Mouse (Mus musculus) heart, embryonic 13.5 days (tissue): ENCODE data around the gene Kynu. TPM values are rescaled to one million over a fixed set of nuclear protein-coding genes. Genes with fewer than 3 reads are reported as not detected.

Experiments
- ATAC-seq: fragments of 200-750 bp; cut with Nextera tagmentation; 2 replicates; pipeline ENCODE4 v1.8.0; 2017; ENCODE audit warnings: moderate TSS enrichment; ENCODE audit not compliant: insufficient number of reproducible peaks, low FRiP score, low TSS enrichment; ENCODE audit errors: extremely low read depth
- H3K27ac ChIP-seq: fragments of 300-500 bp; sonication (generic); replicated peaks from 2 replicates; pipeline ENCODE4 v1.5.1; 2015; ENCODE audit warnings: moderate library complexity, mild to moderate bottlenecking, inconsistent platforms
- H3K27me3 ChIP-seq: fragments of 300-500 bp; sonication (generic); replicated peaks from 2 replicates; pipeline ENCODE4 v1.6.1; 2015; ENCODE audit warnings: mild to moderate bottlenecking, inconsistent platforms
- H3K36me3 ChIP-seq: fragments of 300-500 bp; sonication (generic); 2 replicates; pipeline ENCODE4 v1.6.1; 2015; ENCODE audit warnings: mild to moderate bottlenecking, inconsistent platforms
- H3K4me1 ChIP-seq: fragments of 300-500 bp; sonication (generic); 2 replicates; pipeline ENCODE4 v1.6.1; 2015; ENCODE audit warnings: inconsistent platforms
- H3K4me2 ChIP-seq: fragments of 300-500 bp; sonication (generic); 2 replicates; pipeline ENCODE4 v1.6.1; 2015; ENCODE audit warnings: inconsistent platforms, mild to moderate bottlenecking, moderate library complexity
- H3K4me3 ChIP-seq: fragments of 300-500 bp; sonication (generic); 2 replicates; pipeline ENCODE4 v1.5.1; 2015; ENCODE audit warnings: moderate library complexity, mild to moderate bottlenecking, inconsistent platforms
- H3K9ac ChIP-seq: fragments of 300-500 bp; sonication (generic); 2 replicates; pipeline ENCODE4 v1.6.1; 2015; ENCODE audit warnings: inconsistent platforms, mild to moderate bottlenecking, moderate library complexity
- H3K9me3 ChIP-seq: fragments of 300-500 bp; sonication (generic); 2 replicates; pipeline ENCODE4 v1.6.1; 2016; ENCODE audit warnings: inconsistent platforms
- WGBS: fragments of 180-500 bp; shearing (Covaris S2); methylation state at CpG from one replicate; pipeline ENCODE4 v1.1.7; 2015; ENCODE audit warnings: mixed read lengths; 5-methylcytosine and 5-hydroxymethylcytosine counted together
- polyA plus RNA-seq: library from polyadenylated mRNA; unstranded; fragments of >200 nt; fragmentation: Nextera tagmentation; extraction: Ambion mirVana; gene quantifications from 2 replicates; pipeline ENCODE4 v1.2.1, GENCODE M21; 2015

Kynu gene
- polyA plus RNA-seq, 1 experiment from 2014 or later: 0.15 TPM

DNA sequence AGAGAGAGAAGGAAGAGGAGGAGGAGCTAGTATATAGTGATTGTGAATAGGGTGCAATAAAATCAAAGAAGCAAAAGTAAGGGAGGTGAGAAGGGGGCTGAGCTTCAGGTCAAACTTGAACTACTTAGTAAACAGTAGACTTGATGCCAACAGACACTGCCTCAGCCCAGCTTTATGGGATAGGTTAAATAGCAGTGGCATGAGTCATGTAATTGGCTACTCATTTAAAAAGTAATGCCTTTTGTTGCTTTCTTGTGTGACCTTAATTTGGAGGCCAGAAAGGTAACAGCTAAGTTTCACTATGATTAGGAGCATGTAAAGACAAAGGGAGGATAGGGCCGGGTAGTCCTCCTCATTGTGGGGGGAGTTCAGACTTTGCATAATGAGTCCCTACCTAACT is 13.3 kb downstream of the Kynu start:
- no peaks in the 10 kb centered on the region for H3K36me3 ChIP-seq
- H3K27ac ChIP-seq: no peak overlapping the region
- no peak overlapping the region for H3K4me2 ChIP-seq
- no peak overlapping the region for H3K9ac ChIP-seq
- no peak overlapping the region for H3K4me3 ChIP-seq
- H3K4me1 ChIP-seq: no peaks in the 10 kb centered on the region
- no peaks in the 10 kb centered on the region for H3K27me3 ChIP-seq
- no peaks in the 10 kb centered on the region for H3K9me3 ChIP-seq
- WGBS: 72% methylated on average over 1 of the region's 1 CpGs
- ATAC-seq: no peak

DNA sequence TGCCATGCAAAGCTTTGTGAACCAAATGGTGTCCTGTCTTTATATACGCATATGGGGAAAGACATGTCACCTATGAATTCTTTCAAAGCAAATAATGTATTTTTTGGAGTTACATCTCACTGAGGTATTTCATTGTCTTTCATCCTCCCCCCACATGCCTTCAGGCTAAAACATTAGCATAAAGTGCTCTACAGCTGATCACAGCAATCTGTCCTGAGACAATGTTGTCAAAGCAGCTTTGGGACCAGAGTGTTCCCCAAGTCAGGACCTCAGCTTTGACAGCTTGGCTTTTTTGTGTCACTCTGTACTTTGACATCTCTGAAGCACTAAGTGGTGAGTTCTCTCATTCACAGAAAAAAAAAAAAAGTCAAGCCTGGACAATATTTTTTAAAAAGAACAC is 18.4 kb downstream of the Kynu start:
- H3K4me1 ChIP-seq: no peaks in the 10 kb centered on the region
- ATAC-seq: no peak
- no peak overlapping the region for H3K4me3 ChIP-seq
- H3K9me3 ChIP-seq: no peaks in the 10 kb centered on the region
- H3K4me2 ChIP-seq: no peak overlapping the region
- H3K36me3 ChIP-seq: no peaks in the 10 kb centered on the region
- no peak overlapping the region for H3K9ac ChIP-seq
- no peak overlapping the region for H3K27ac ChIP-seq
- WGBS: 90% methylated on average over 1 of the region's 1 CpGs
- no peaks in the 10 kb centered on the region for H3K27me3 ChIP-seq

DNA sequence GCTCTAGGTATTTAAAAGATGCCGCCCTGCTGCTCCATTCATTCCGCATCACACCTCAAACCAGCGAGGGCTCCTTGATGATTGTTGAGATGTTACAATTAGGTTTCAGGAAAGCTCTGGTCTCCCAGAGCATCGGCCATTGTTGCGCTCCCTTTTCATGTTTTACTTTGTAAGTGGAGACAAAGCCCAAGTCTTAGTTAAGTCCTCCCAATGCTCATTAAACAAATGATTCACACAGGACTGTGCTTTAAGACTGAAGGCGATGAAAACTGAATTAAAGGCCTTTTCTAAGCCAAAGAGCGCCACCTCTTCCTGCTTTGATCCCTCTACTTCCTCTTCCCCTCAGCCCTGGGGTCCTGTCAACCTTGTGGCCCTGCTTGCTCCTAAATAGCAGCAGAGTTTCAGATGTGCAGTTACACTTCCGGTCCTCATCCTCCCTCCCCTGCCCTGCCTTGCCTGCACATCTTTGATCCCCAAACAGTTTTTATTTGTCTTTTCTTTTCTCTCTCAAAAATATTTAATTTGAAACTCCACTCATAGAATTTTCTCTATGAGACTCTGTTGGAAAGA is 28.2 kb downstream of the Kynu start:
- 71% methylated on average over 8 of the region's 8 CpGs for WGBS
- Histone ChIP-seq H3K27me3 (no peaks in the 10 kb centered on the region), H3K4me1 (no peaks in the 10 kb centered on the region), H3K4me3 (no peak overlapping the region), H3K9ac (no peak overlapping the region), H3K9me3 (no peaks in the 10 kb centered on the region), H3K27ac (no peak overlapping the region), H3K36me3 (no peaks in the 10 kb centered on the region), H3K4me2 (no peak overlapping the region)
- ATAC-seq: no peak

DNA sequence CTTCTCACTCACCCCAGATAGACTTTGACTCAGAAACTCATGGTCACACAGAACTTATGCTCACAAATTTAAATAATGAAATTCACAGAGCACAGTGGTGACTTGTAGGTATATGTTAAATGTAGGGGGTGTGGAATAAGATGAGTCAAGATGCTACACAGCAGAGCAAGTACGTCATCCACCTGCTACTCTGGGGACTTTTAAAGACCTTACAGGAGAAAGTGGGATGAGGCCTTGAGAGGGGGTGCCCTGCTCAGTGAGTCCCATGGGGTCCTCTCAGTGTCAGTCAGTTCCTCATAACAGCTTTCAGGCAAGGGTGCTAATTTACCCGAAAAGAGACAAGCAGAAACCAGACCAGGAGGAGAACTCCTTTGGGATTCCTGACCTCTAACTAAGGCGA is 30.4 kb downstream of the Kynu start:
- Histone ChIP-seq H3K36me3 (no peaks in the 10 kb centered on the region), H3K4me2 (no peak overlapping the region), H3K27ac (no peak overlapping the region), H3K9ac (no peak overlapping the region), H3K4me3 (no peak overlapping the region), H3K9me3 (no peaks in the 10 kb centered on the region), H3K4me1 (no peaks in the 10 kb centered on the region), H3K27me3 (no peaks in the 10 kb centered on the region)
- no peak for ATAC-seq
- 60% methylated on average over 3 of the region's 3 CpGs for WGBS

DNA sequence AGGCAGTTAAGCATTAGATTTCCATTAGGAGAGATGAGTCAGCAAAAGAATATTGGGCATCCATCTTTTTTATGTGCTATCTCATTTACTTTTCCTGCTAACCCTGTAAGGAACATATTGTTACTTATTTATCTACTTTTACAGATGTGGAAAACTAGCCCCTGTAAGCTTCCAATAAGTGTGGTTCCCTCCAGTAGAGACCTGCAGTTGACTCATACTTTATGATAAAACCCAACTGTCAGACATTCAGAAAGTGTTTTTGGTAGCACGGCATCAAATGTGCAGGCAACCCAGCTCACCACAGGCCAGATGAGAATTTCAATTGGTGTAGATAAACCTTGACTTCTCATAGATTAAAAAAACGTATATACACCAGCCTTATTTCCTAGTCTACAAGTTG is 32.7 kb downstream of the Kynu start:
- no peak overlapping the region for H3K4me3 ChIP-seq
- no peaks in the 10 kb centered on the region for H3K36me3 ChIP-seq
- 64% methylated on average over 2 of the region's 2 CpGs for WGBS
- no peak overlapping the region for H3K4me2 ChIP-seq
- H3K9me3 ChIP-seq: no peaks in the 10 kb centered on the region
- no peaks in the 10 kb centered on the region for H3K4me1 ChIP-seq
- H3K27ac ChIP-seq: no peak overlapping the region
- no peak overlapping the region for H3K9ac ChIP-seq
- no peak for ATAC-seq
- H3K27me3 ChIP-seq: no peaks in the 10 kb centered on the region

DNA sequence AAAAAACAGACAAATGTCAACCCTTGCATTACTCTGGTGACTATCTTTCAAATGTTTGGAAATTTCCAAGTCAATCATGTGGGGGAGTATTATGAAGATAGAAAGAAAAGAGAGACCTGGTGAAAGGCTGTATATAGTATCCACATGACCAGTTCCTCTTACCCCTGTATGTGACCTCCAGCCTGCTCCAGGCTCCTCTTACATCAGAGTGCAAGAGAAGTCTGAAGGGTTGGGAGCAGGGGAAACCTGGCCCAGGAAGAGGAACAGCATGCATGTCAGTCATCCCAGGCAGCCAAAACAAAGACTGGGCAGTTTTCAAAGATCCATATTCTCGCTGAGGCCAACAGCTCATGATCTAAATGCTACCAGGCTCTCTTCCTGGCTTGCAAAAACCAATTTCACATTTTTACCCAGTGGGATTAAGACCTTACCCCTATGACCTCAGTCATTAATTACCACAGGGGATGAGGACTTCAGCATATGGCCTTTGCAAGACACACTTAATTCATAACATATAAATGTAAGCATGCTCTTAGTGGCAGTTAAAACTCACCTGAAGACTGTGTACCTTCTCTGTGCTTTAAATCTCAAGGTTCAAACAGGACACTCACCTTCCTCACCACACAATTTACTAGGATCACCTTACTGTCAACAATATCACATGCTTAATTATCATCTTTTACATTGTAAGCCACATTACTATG is 37.0 kb downstream of the Kynu start:
- WGBS: 80% methylated on average over 1 of the region's 1 CpGs
- Histone ChIP-seq H3K9ac (no peak overlapping the region), H3K27me3 (no peaks in the 10 kb centered on the region), H3K9me3 (no peaks in the 10 kb centered on the region), H3K4me3 (no peak overlapping the region), H3K4me1 (no peaks in the 10 kb centered on the region), H3K4me2 (no peak overlapping the region), H3K27ac (no peak overlapping the region), H3K36me3 (no peaks in the 10 kb centered on the region)
- ATAC-seq: no peak

DNA sequence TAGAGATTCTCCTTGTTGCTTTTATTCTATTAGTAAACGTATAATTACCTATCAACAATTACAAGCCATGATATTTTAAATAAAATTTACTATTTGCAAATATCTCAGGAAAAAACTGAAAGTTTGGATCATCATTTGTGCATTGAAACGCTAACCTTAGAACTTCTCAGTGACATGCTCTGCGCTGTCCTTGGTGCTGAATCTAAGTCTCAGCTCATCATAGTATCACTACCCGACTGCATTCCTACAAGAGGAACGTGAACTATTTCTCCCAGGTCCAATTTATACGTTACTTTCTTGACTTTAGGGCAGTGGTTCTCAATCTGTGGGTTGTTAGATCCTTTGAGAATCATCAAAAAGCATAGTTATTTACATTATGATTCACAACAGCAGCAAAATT is 58.4 kb downstream of the Kynu start:
- H3K27ac ChIP-seq: no peak overlapping the region
- H3K9me3 ChIP-seq: no peaks in the 10 kb centered on the region
- no peak overlapping the region for H3K4me3 ChIP-seq
- H3K4me1 ChIP-seq: no peaks in the 10 kb centered on the region
- H3K36me3 ChIP-seq: no peaks in the 10 kb centered on the region
- 7% methylated on average over 6 of the region's 6 CpGs for WGBS
- no peaks in the 10 kb centered on the region for H3K27me3 ChIP-seq
- no peak overlapping the region for H3K9ac ChIP-seq
- no peak for ATAC-seq
- H3K4me2 ChIP-seq: no peak overlapping the region

DNA sequence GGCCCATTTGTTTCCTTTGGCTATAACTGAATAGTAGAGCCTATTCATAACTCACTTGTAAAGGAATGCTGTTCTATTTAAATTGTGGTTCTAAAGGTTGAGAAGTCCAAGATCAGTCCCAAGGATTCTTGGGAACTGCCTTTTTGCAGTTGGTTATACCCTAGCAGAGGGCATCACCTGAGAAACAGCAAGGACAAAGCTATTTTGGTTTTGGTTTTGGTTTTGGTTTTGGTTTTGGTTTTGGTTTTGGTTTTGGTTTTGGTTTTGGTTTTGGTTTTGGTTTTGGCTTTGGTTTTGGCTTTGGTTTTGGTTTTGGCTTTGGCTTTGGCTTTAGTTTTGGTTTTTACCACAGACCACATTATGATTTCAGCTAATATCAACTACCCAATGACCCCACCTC is 66.0 kb downstream of the Kynu start:
- ATAC-seq: no peak
- no peaks in the 10 kb centered on the region for H3K9me3 ChIP-seq
- H3K4me1 ChIP-seq: no peaks in the 10 kb centered on the region
- no peak overlapping the region for H3K9ac ChIP-seq
- no peak overlapping the region for H3K4me3 ChIP-seq
- no peaks in the 10 kb centered on the region for H3K27me3 ChIP-seq
- no peaks in the 10 kb centered on the region for H3K36me3 ChIP-seq
- H3K4me2 ChIP-seq: no peak overlapping the region
- no peak overlapping the region for H3K27ac ChIP-seq

DNA sequence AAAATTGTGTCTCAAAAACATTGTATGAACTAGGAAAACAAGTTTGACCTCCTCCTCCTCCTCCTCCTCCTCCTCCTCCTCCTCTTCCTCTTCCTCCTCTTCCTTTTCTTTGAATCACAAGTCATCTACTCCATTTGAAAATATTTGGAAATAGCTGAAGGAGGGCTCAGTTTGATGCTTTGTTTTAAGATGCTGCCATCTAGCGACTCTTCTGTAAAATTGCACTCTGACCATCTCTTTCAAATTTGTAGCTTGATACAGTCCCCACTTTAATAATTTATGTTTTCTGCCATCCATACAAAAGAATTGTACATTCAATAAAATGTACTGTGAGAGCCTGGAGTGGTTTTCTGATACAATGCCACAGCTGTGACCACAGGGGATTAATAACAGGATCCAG is 67.7 kb downstream of the Kynu start:
- Histone ChIP-seq H3K4me1 (no peaks in the 10 kb centered on the region), H3K4me2 (no peak overlapping the region), H3K27me3 (no peaks in the 10 kb centered on the region), H3K4me3 (no peak overlapping the region), H3K36me3 (no peaks in the 10 kb centered on the region), H3K9ac (no peak overlapping the region), H3K9me3 (no peaks in the 10 kb centered on the region), H3K27ac (no peak overlapping the region)
- ATAC-seq: no peak
- WGBS: 0% methylated on average over 1 of the region's 1 CpGs

DNA sequence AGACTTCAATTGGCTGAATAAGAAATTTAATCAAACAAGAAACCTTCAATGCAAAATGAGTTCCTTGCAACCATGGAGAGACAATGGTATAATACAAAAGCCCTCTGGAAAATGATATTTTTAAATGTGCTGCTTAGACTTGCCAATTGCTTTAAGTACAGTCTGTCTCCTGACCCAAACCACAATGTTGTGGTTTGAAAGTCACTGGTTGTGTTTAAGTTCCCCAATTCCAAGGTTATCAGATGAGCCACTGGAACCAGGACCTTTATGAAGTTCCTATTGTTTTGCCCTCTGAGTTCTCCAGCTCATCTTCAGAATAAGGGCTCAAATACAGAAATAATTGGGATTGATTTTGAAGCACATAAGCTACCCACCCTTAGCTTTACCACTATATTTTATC is 76.7 kb downstream of the Kynu start:
- no peak overlapping the region for H3K9ac ChIP-seq
- ATAC-seq: no peak
- H3K27ac ChIP-seq: no peak overlapping the region
- H3K4me2 ChIP-seq: no peak overlapping the region
- no peaks in the 10 kb centered on the region for H3K9me3 ChIP-seq
- no peaks in the 10 kb centered on the region for H3K4me1 ChIP-seq
- no peaks in the 10 kb centered on the region for H3K27me3 ChIP-seq
- H3K36me3 ChIP-seq: no peaks in the 10 kb centered on the region
- no peak overlapping the region for H3K4me3 ChIP-seq

DNA sequence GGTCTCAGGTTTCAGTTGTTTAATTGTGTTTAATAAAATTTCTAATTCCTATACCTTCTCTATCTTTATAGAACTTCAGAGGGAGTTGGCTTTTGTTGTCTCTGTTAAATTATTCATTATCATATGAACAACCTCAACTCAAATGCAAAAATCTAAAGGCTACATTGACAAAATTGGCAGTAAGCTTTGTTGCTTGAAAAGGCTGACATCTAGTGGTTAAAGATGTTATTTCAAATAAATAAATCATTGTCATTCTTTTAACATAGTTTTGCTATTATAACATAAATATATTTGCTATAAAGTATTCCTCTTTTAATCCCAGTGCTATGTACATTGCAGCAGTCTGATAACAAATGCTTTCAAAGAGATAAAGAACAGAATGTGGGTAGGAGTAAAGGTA is 81.4 kb downstream of the Kynu start:
- H3K4me2 ChIP-seq: no peak overlapping the region
- no peaks in the 10 kb centered on the region for H3K4me1 ChIP-seq
- no peaks in the 10 kb centered on the region for H3K9me3 ChIP-seq
- no peak overlapping the region for H3K9ac ChIP-seq
- no peaks in the 10 kb centered on the region for H3K36me3 ChIP-seq
- no peak for ATAC-seq
- no peaks in the 10 kb centered on the region for H3K27me3 ChIP-seq
- no peak overlapping the region for H3K27ac ChIP-seq
- no peak overlapping the region for H3K4me3 ChIP-seq

DNA sequence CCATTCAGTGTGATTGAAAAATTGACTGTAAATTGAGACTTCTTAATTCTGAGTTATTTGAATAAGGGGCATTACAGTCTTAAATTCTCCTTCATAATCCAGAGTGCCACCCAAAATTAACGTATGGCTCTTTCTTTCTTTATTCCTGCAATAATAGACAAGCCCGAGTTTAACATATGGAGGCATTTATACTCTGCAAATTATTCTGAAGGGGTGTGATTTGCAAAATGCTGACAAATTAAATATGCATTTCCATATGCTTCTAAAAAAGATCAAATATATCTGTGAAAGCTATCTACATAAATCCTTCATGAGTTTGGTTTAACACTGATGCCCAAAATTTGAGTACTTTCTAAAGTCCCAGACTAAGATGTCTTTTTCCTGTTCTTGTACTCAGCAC is 91.8 kb downstream of the Kynu start:
- no peak for ATAC-seq

More for the DNA sequence above, 91.8 kb downstream of the Kynu start:
- Histone ChIP-seq H3K9ac (no peak overlapping the region), H3K4me3 (no peak overlapping the region), H3K27ac (no peak overlapping the region), H3K9me3 (no peaks in the 10 kb centered on the region), H3K4me2 (no peak overlapping the region), H3K4me1 (no peaks in the 10 kb centered on the region), H3K36me3 (no peaks in the 10 kb centered on the region), H3K27me3 (no peaks in the 10 kb centered on the region)
- WGBS: 64% methylated on average over 2 of the region's 2 CpGs
